Mouse (Mus musculus) intestine, postnatal 0 days (tissue): ENCODE results near the gene Pcp4. TPM values are rescaled to one million over a fixed set of nuclear protein-coding genes. Genes with fewer than 3 reads are reported as not detected.

ENCODE experiments used
- ATAC-seq: fragments of 200-750 bp; cut with Nextera tagmentation; 2 replicates; pipeline ENCODE4 v1.8.0; 2017; ENCODE audit warnings: mild to moderate bottlenecking, moderate TSS enrichment, moderate library complexity
- H3K27ac ChIP-seq: fragments of 300-500 bp; sonication (generic); 2 replicates; pipeline ENCODE4 v1.5.1; 2014; ENCODE audit warnings: mild to moderate bottlenecking, low read depth, low read length, moderate library complexity
- H3K27me3 ChIP-seq: fragments of 300-500 bp; sonication (generic); replicated peaks from 2 replicates; pipeline ENCODE4 v1.6.1; 2014; ENCODE audit warnings: low read length, mixed read lengths; ENCODE audit not compliant: control insufficient read depth, insufficient read depth
- H3K36me3 ChIP-seq: fragments of 300-500 bp; sonication (generic); 2 replicates; pipeline ENCODE4 v1.6.1; 2014; ENCODE audit warnings: mild to moderate bottlenecking, moderate library complexity; ENCODE audit not compliant: control insufficient read depth, insufficient read depth
- H3K4me1 ChIP-seq: fragments of 300-500 bp; sonication (generic); replicated peaks from 2 replicates; pipeline ENCODE4 v1.6.1; 2014; ENCODE audit warnings: antibody characterized with exemption, low read length, mixed read lengths; ENCODE audit not compliant: control insufficient read depth, insufficient read depth
- H3K4me2 ChIP-seq: fragments of 300-500 bp; sonication (generic); replicated peaks from 2 replicates; pipeline ENCODE4 v1.6.1; 2014; ENCODE audit warnings: low read depth, mild to moderate bottlenecking, moderate library complexity
- H3K4me3 ChIP-seq: fragments of 300-500 bp; sonication (generic); 2 replicates; pipeline ENCODE4 v1.5.1; 2014; ENCODE audit warnings: low read depth, low read length
- H3K9ac ChIP-seq: fragments of 300-500 bp; sonication (generic); 2 replicates; pipeline ENCODE4 v1.6.1; 2014; ENCODE audit warnings: mild to moderate bottlenecking, low read depth, low read length
- H3K9me3 ChIP-seq: fragments of 300-500 bp; sonication (generic); 2 replicates; pipeline ENCODE4 v1.6.1; 2016; ENCODE audit warnings: mixed run types; ENCODE audit not compliant: control insufficient read depth
- CTCF ChIP-seq: sonication (generic); IDR thresholded peaks from 2 replicates; pipeline ENCODE4 v1.5.1; 2016; ENCODE audit warnings: low read depth, mild to moderate bottlenecking, control low read depth, antibody characterized with exemption, moderate library complexity
- WGBS: fragments of 180-500 bp; shearing (Covaris S2); extraction: QIAGEN DNeasy Blood & Tissue Kit; methylation state at CpG from one replicate; pipeline ENCODE4 v1.1.7; 2014; 5-methylcytosine and 5-hydroxymethylcytosine counted together
- polyA plus RNA-seq: library from polyadenylated mRNA; unstranded; fragments of >200 nt; fragmentation: Nextera tagmentation; extraction: Ambion mirVana; gene quantifications from 2 replicates; pipeline ENCODE4 v1.2.1, GENCODE M21; 2015

Pcp4 gene
- polyA plus RNA-seq, 1 experiment from 2014 or later: 80.8 TPM

GRCm38 (mm10) chr16:96529896-96530568 lies 62.6 kb downstream of the Pcp4 start:
- no peaks in the 10 kb centered on the region for H3K27me3 ChIP-seq
- no peaks in the 10 kb centered on the region for H3K36me3 ChIP-seq
- ATAC-seq: no peak
- no peak overlapping the region for H3K4me2 ChIP-seq
- H3K27ac ChIP-seq: no peak overlapping the region
- H3K9ac ChIP-seq: no peak overlapping the region
- no peaks in the 10 kb centered on the region for H3K9me3 ChIP-seq
- no peak for TF ChIP-seq CTCF
- no peak overlapping the region for H3K4me3 ChIP-seq
- 87% methylated on average over 9 of the region's 9 CpGs for WGBS
- no peaks in the 10 kb centered on the region for H3K4me1 ChIP-seq

GRCm38 (mm10) chr16:96530569-96530898 lies 63.1 kb downstream of the Pcp4 start:
- H3K27ac ChIP-seq: no peak overlapping the region
- no peaks in the 10 kb centered on the region for H3K36me3 ChIP-seq
- no peaks in the 10 kb centered on the region for H3K27me3 ChIP-seq
- no peaks in the 10 kb centered on the region for H3K4me1 ChIP-seq
- TF ChIP-seq CTCF: no peak
- no peaks in the 10 kb centered on the region for H3K9me3 ChIP-seq
- no peak overlapping the region for H3K4me3 ChIP-seq
- H3K9ac ChIP-seq: no peak overlapping the region
- WGBS: 51% methylated on average over 3 of the region's 3 CpGs
- ATAC-seq: no peak
- H3K4me2 ChIP-seq: no peak overlapping the region

GRCm38 (mm10) chr16:96531029-96531428 lies 63.6 kb downstream of the Pcp4 start:
- Histone ChIP-seq H3K4me1 (no peaks in the 10 kb centered on the region), H3K27me3 (no peaks in the 10 kb centered on the region), H3K9me3 (no peaks in the 10 kb centered on the region), H3K4me3 (no peak overlapping the region), H3K27ac (no peak overlapping the region), H3K36me3 (no peaks in the 10 kb centered on the region), H3K9ac (no peak overlapping the region), H3K4me2 (no peak overlapping the region)
- no peak for TF ChIP-seq CTCF
- 36% methylated on average over 4 of the region's 4 CpGs for WGBS
- ATAC-seq: no peak

GRCm38 (mm10) chr16:96533710-96534109 lies 66.3 kb downstream of the Pcp4 start:
- no peak for TF ChIP-seq CTCF
- H3K27me3 ChIP-seq: no peaks in the 10 kb centered on the region
- 42% methylated on average over 8 of the region's 8 CpGs for WGBS
- H3K36me3 ChIP-seq: no peaks in the 10 kb centered on the region
- no peaks in the 10 kb centered on the region for H3K4me1 ChIP-seq
- H3K4me3 ChIP-seq: no peak overlapping the region
- H3K27ac ChIP-seq: no peak overlapping the region
- no peaks in the 10 kb centered on the region for H3K9me3 ChIP-seq
- no peak overlapping the region for H3K4me2 ChIP-seq
- no peak for ATAC-seq
- H3K9ac ChIP-seq: no peak overlapping the region

GRCm38 (mm10) chr16:96535271-96535670 lies 67.9 kb downstream of the Pcp4 start:
- 89% methylated on average over 4 of the region's 4 CpGs for WGBS
- H3K9ac ChIP-seq: no peak overlapping the region
- no peaks in the 10 kb centered on the region for H3K9me3 ChIP-seq
- no peaks in the 10 kb centered on the region for H3K27me3 ChIP-seq
- TF ChIP-seq CTCF: no peak
- no peak overlapping the region for H3K27ac ChIP-seq
- H3K4me3 ChIP-seq: no peak overlapping the region
- H3K36me3 ChIP-seq: no peaks in the 10 kb centered on the region
- H3K4me1 ChIP-seq: no peaks in the 10 kb centered on the region
- H3K4me2 ChIP-seq: no peak overlapping the region
- no peak for ATAC-seq

- H3K4me2 ChIP-seq: no peak overlapping the region
- H3K27me3 ChIP-seq: no peaks in the 10 kb centered on the region
- H3K4me3 ChIP-seq: no peak overlapping the region
- ATAC-seq: no peak
- H3K36me3 ChIP-seq: no peaks in the 10 kb centered on the region
- TF ChIP-seq CTCF: no peak
- no peak overlapping the region for H3K9ac ChIP-seq
- H3K9me3 ChIP-seq: no peaks in the 10 kb centered on the region
- H3K4me1 ChIP-seq: no peaks in the 10 kb centered on the region
- no peak overlapping the region for H3K27ac ChIP-seq
Observed at GRCm38 (mm10) chr16:96536426-96536825, 69.0 kb downstream of the Pcp4 start.

GRCm38 (mm10) chr16:96539091-96539490 lies 71.7 kb downstream of the Pcp4 start:
- no peak overlapping the region for H3K4me3 ChIP-seq
- no peak overlapping the region for H3K4me2 ChIP-seq
- H3K9ac ChIP-seq: no peak overlapping the region
- no peaks in the 10 kb centered on the region for H3K27me3 ChIP-seq
- TF ChIP-seq CTCF: no peak
- no peak for ATAC-seq
- no peak overlapping the region for H3K27ac ChIP-seq
- no peaks in the 10 kb centered on the region for H3K9me3 ChIP-seq
- H3K36me3 ChIP-seq: no peaks in the 10 kb centered on the region
- WGBS: 36% methylated on average over 4 of the region's 4 CpGs
- H3K4me1 ChIP-seq: no peaks in the 10 kb centered on the region
